Mouse (Mus musculus): ENCODE results near the gene Hist2h2aa1. TPM values are rescaled to one million over a fixed set of nuclear protein-coding genes. Genes with fewer than 3 reads are reported as not detected.

Hist2h2aa1 gene
- polyA plus RNA-seq, 1 experiment, result not detected

DNA sequence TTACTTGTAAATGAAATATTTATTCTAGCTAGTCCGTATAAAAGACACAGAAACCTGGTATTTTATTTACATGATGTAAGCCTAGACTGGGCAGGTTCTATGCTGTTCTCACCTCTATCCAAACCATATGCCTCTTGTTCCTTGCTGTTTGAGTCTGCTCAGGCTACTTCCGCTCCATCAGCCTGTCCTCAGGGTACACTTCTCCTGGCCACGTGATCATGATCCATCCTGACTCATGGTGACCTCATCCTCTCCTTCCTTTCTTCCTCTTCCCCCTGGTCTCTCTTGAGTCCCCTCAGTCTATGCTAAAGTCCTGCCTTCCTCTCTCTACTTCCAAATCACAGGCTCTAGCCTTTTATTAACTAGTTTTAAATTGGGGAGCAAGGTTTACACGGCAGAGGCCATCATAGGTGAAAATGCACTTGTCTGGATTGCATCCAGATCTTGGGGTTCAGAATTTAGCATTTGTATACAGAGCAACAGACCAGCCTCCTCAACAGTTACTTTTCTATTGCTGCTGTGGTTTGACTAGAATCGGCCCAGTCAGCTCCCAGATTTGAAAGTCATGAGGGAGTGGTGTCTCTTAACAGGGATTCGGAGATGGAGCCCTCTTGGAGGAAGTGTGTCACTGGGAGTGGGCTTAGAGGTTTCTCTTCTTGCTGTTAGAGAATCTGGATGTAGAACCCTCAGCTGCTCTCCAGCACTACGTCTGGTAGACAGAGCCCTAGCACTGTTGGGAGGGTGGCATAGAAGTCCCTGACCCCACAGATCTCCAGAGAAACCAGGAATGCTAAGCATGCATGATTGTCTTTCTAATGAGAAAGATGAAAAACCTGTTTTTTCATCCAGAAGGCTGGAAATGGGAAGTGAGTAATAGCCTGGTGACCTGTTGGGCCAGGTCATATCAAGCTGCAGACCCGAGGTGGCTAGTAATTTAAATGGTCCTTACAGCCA is 18.3 kb upstream of the Hist2h2aa1 start:
- Histone ChIP-seq H3K27ac (ENCODE audit: insufficient read depth, low read depth, low read length) (no peak overlapping the region), H3K4me3 (ENCODE audit: insufficient read depth, low read depth, low read length) (no peak overlapping the region), H3K4me1 (ENCODE audit: control insufficient read depth, insufficient read depth, low read length) (peaks cover 10% of the 10 kb centered on the region)
- no peak for TF ChIP-seq POLR2A (IDR thresholded peaks at IDR 0.05; ENCODE audit: insufficient read depth, low read depth, low read length)
- no peak for TF ChIP-seq CTCF (IDR thresholded peaks at IDR 0.05; ENCODE audit: insufficient read depth, low read depth, low read length)
- WGBS, result 61% methylated on average over 8 of the region's 8 CpGs

- TF ChIP-seq POLR2A (IDR thresholded peaks at IDR 0.05; ENCODE audit: insufficient read depth, low read depth, low read length), result no peak
- WGBS, result 88% methylated on average over 2 of the region's 2 CpGs
- no peak overlapping the region for H3K27ac ChIP-seq (ENCODE audit: insufficient read depth, low read depth, low read length)
- peaks cover 10% of the 10 kb centered on the region for H3K4me1 ChIP-seq (ENCODE audit: control insufficient read depth, insufficient read depth, low read length)
- no peak overlapping the region for H3K4me3 ChIP-seq (ENCODE audit: insufficient read depth, low read depth, low read length)
Observed at GRCm38 (mm10) chr3:96228828-96229227, 16.5 kb upstream of the Hist2h2aa1 start.

GRCm38 (mm10) chr3:96230404-96230803 is 14.9 kb upstream of the Hist2h2aa1 start:
- H3K4me1 ChIP-seq (ENCODE audit: control insufficient read depth, insufficient read depth, low read length), result peaks cover 3% of the 10 kb centered on the region; the same call in 1 of the 2 replicates
- TF ChIP-seq POLR2A (IDR thresholded peaks at IDR 0.05; ENCODE audit: insufficient read depth, low read depth, low read length) (no peak), CTCF (IDR thresholded peaks at IDR 0.05; ENCODE audit: insufficient read depth, low read depth, low read length) (no peak)
- H3K27ac ChIP-seq (ENCODE audit: insufficient read depth, low read depth, low read length), result no peak overlapping the region
- WGBS, result 81% methylated on average over 2 of the region's 2 CpGs
- no peak overlapping the region for H3K4me3 ChIP-seq (ENCODE audit: insufficient read depth, low read depth, low read length)

DNA sequence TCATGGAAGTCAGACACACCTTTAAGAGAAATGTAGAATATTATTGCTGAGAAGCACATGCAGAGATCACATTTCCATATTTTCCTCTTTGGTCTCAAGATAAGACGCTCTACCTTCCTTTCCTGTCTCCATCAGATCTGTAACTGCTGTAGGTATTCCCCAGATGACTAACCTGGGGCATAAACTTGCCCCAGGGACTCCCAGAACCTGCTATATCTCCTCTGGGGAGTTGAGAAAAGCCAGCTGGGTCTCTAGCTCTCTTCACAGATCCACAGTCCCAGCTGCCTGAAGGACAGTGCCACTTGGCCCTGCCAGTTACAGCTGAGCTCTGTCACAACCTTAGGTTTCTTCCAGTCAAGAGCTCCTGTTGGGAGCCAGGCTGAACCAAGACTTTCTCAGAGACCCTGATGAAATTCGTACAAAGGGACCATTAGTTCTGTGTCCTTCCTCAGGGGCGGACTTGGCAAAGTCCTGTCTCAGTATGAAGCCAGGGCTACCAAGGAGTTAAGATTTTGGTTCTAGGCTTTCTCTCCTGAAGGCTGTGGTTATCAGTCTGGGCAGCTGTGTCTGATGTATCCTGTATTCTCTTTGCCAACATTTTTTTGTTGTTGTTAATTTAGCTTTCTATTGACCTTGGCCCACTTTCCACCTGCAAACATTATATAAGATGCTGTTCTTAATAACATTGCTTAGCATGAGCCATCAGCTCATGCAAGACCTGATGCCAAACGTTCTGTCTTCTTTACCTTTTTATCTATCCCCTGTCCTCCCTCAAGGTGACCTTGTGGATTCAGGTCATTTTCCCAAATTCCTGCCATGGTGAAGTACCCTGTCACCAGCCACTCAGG is 14.2 kb upstream of the Hist2h2aa1 start:
- WGBS, result 80% methylated on average over 4 of the region's 4 CpGs
- peaks cover 2% of the 10 kb centered on the region; the same call in 1 of the 2 replicates for H3K4me1 ChIP-seq (ENCODE audit: control insufficient read depth, insufficient read depth, low read length)
- TF ChIP-seq POLR2A (IDR thresholded peaks at IDR 0.05; ENCODE audit: insufficient read depth, low read depth, low read length), result no peak
- TF ChIP-seq CTCF (IDR thresholded peaks at IDR 0.05; ENCODE audit: insufficient read depth, low read depth, low read length), result no peak
- H3K4me3 ChIP-seq (ENCODE audit: insufficient read depth, low read depth, low read length), result no peak overlapping the region
- H3K27ac ChIP-seq (ENCODE audit: insufficient read depth, low read depth, low read length), result no peak overlapping the region

DNA sequence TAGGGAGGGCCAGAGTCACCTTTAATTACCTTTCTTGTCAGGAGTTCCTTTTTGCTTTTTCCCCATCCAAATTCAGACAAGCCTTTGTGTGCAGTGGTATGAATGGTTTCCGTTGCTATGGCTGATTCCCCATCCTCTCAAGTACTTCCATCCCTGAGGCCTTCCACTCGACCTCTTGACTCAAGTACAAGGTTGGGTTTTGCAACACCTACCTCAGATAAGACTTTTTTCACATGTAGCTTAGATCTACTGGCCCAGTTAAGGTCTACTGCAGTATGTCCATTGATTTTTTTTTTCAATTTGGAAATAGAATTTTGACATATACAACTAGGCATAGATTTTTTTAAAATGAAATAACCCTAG is 13.6 kb upstream of the Hist2h2aa1 start:
- H3K4me1 ChIP-seq (ENCODE audit: control insufficient read depth, insufficient read depth, low read length), result peaks cover under 1% of the 10 kb centered on the region; the same call in 1 of the 2 replicates
- TF ChIP-seq CTCF (IDR thresholded peaks at IDR 0.05; ENCODE audit: insufficient read depth, low read depth, low read length) (no peak), POLR2A (IDR thresholded peaks at IDR 0.05; ENCODE audit: insufficient read depth, low read depth, low read length) (no peak)
- H3K27ac ChIP-seq (ENCODE audit: insufficient read depth, low read depth, low read length), result no peak overlapping the region
- no peak overlapping the region for H3K4me3 ChIP-seq (ENCODE audit: insufficient read depth, low read depth, low read length)
- whole genome bisulfite sequencing, result 74% methylated on average over 2 of the region's 2 CpGs

- WGBS, result 91% methylated on average over 2 of the region's 2 CpGs
- Histone ChIP-seq H3K4me1 (ENCODE audit: control insufficient read depth, insufficient read depth, low read length) (0 out of 2 replicates have a peak, but pooled peaks cover 2% of the 10 kb centered on the region), H3K4me3 (ENCODE audit: insufficient read depth, low read depth, low read length) (no peak overlapping the region), H3K27ac (ENCODE audit: insufficient read depth, low read depth, low read length) (no peak overlapping the region)
- TF ChIP-seq POLR2A (IDR thresholded peaks at IDR 0.05; ENCODE audit: insufficient read depth, low read depth, low read length) (no peak), CTCF (IDR thresholded peaks at IDR 0.05; ENCODE audit: insufficient read depth, low read depth, low read length) (no peak)
Observed at GRCm38 (mm10) chr3:96234914-96235313, 10.4 kb upstream of the Hist2h2aa1 start.

DNA sequence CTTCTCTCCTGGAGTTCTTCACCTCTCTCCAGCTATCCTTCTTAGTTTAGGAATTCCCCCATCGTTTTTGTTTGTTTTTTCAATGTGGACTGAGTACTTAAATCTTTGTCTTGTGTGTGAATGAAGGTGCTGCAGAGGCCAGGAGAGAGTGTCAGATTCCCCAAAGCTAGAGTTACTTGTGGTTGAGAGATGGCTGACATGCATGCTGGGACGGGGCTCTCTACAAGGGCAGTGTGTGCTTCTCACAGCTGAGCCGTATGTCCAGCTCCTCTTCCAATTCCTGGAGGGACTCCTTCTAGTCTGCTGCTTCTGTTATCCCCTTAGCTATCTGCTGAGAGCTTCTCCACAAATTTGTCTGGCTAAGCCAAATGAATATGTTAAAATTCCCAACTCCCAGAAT is 9.5 kb upstream of the Hist2h2aa1 start:
- TF ChIP-seq POLR2A (IDR thresholded peaks at IDR 0.05; ENCODE audit: insufficient read depth, low read depth, low read length), result no peak
- TF ChIP-seq CTCF (IDR thresholded peaks at IDR 0.05; ENCODE audit: insufficient read depth, low read depth, low read length), result no peak
- 80% methylated on average over 3 of the region's 3 CpGs for WGBS
- no peak overlapping the region for H3K4me3 ChIP-seq (ENCODE audit: insufficient read depth, low read depth, low read length)
- H3K27ac ChIP-seq (ENCODE audit: insufficient read depth, low read depth, low read length), result no peak overlapping the region
- H3K4me1 ChIP-seq (ENCODE audit: control insufficient read depth, insufficient read depth, low read length), result 0 out of 2 replicates have a peak, but pooled peaks cover 2% of the 10 kb centered on the region

- TF ChIP-seq CTCF (IDR thresholded peaks at IDR 0.05; ENCODE audit: insufficient read depth, low read depth, low read length) (no peak), POLR2A (IDR thresholded peaks at IDR 0.05; ENCODE audit: insufficient read depth, low read depth, low read length) (no peak)
- WGBS, result 87% methylated on average over 4 of the region's 4 CpGs
- 0 out of 2 replicates have a peak, but pooled peaks cover 2% of the 10 kb centered on the region for H3K4me1 ChIP-seq (ENCODE audit: control insufficient read depth, insufficient read depth, low read length)
Observed at GRCm38 (mm10) chr3:96236834-96237334, 8.4 kb upstream of the Hist2h2aa1 start.

More at GRCm38 (mm10) chr3:96236834-96237334, 8.4 kb upstream of the Hist2h2aa1 start:
- H3K4me3 ChIP-seq (ENCODE audit: insufficient read depth, low read depth, low read length), result no peak overlapping the region
- no peak overlapping the region for H3K27ac ChIP-seq (ENCODE audit: insufficient read depth, low read depth, low read length)
